Mouse (Mus musculus) midbrain, embryonic 16.5 days (tissue): ENCODE results near the gene Pcca. TPM values are rescaled to one million over a fixed set of nuclear protein-coding genes. Genes with fewer than 3 reads are reported as not detected.

Source experiments
- ATAC-seq: fragments of 200-750 bp; cut with Nextera tagmentation; 2 replicates; pipeline ENCODE4 v1.8.0; 2017; ENCODE audit warnings: moderate TSS enrichment
- H3K27ac ChIP-seq: fragments of 300-500 bp; sonication (generic); 2 replicates; pipeline ENCODE4 v1.5.1; 2014; ENCODE audit warnings: mild to moderate bottlenecking, low read length, mixed read lengths
- H3K27me3 ChIP-seq: fragments of 300-500 bp; sonication (generic); 2 replicates; pipeline ENCODE4 v1.6.1; 2014; ENCODE audit warnings: low read depth, low read length, mixed read lengths; ENCODE audit not compliant: control insufficient read depth, insufficient read depth
- H3K36me3 ChIP-seq: fragments of 300-500 bp; sonication (generic); 2 replicates; pipeline ENCODE4 v1.6.1; 2014; ENCODE audit warnings: mild to moderate bottlenecking, low read length, moderate library complexity, mixed read lengths; ENCODE audit not compliant: control insufficient read depth, insufficient read depth
- H3K4me1 ChIP-seq: fragments of 300-500 bp; sonication (generic); 2 replicates; pipeline ENCODE4 v1.6.1; 2014; ENCODE audit warnings: mild to moderate bottlenecking, low read length, mixed read lengths; ENCODE audit not compliant: control insufficient read depth, insufficient read depth
- H3K4me2 ChIP-seq: fragments of 300-500 bp; sonication (generic); 2 replicates; pipeline ENCODE4 v1.6.1; 2014; ENCODE audit warnings: mild to moderate bottlenecking, low read length, mixed read lengths
- H3K4me3 ChIP-seq: fragments of 300-500 bp; sonication (generic); 2 replicates; pipeline ENCODE4 v1.5.1; 2014; ENCODE audit warnings: low read depth, mild to moderate bottlenecking, low read length, moderate library complexity, mixed read lengths
- H3K9ac ChIP-seq: fragments of 300-500 bp; sonication (generic); 2 replicates; pipeline ENCODE4 v1.6.1; 2014; ENCODE audit warnings: low read depth, low read length, mixed read lengths
- H3K9me3 ChIP-seq: fragments of 300-500 bp; sonication (generic); replicated peaks from 2 replicates; pipeline ENCODE4 v1.6.1; 2014; ENCODE audit warnings: mild to moderate bottlenecking, low read length, mixed read lengths; ENCODE audit not compliant: control insufficient read depth, poor library complexity, severe bottlenecking
- WGBS: fragments of 180-500 bp; shearing (Covaris S2); extraction: QIAGEN DNeasy Blood & Tissue Kit; methylation state at CpG from one replicate; pipeline ENCODE4 v1.1.7; 2014; 5-methylcytosine and 5-hydroxymethylcytosine counted together
- polyA plus RNA-seq: library from polyadenylated mRNA; unstranded; fragments of >200 nt; fragmentation: Nextera tagmentation; extraction: Ambion mirVana; gene quantifications from 2 replicates; pipeline ENCODE4 v1.2.1, GENCODE M21; 2015

The Pcca gene
- polyA plus RNA-seq, 1 experiment from 2014 or later = 25.9 TPM

DNA sequence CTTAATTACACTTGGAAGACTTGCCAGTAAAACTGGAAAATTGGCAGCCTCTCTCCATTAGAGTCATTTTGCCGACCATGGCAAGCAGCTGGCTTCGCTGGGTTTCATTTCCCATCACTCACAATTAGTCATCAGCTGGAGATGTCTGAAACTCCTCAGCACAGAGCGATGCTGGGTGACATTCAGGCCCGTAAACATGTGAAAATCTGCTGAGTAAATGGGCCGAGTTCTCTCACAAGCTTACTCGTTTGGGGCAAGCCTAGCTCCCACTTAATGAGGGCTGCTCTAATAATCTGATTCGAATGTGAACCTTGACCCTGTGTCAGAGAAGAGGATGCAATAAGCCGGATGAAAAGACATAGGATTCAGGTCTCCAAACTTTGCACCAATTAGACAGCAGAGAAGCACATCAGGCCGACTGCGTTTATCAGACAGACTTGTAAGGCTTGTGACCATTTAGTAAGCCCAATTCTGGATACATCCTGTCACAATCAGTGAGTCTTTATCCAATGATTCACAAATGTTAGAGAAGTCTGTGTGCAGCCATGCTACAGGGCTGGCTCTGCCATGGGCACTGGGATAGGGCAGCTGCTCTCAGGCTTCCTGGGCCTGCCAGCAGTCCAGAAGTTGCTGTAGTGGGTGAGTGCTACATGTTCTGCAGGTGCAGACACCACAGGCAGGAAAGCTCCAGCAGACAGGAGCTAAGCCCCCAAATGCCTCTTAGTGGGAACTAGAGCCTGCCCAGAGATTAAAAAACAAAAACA is 349.9 kb downstream of the Pcca start:
- no peak overlapping the region for H3K4me2 ChIP-seq
- peaks cover 16% of the 10 kb centered on the region for H3K4me1 ChIP-seq
- no peaks in the 10 kb centered on the region for H3K9me3 ChIP-seq
- no peak overlapping the region for H3K4me3 ChIP-seq
- peak; percentile 46; the same call in 1 of the 2 replicates for ATAC-seq
- 27% methylated on average over 10 of the region's 10 CpGs for WGBS
- no peak overlapping the region for H3K27ac ChIP-seq
- no peaks in the 10 kb centered on the region for H3K36me3 ChIP-seq
- H3K9ac ChIP-seq = no peak overlapping the region
- H3K27me3 ChIP-seq = no peaks in the 10 kb centered on the region

DNA sequence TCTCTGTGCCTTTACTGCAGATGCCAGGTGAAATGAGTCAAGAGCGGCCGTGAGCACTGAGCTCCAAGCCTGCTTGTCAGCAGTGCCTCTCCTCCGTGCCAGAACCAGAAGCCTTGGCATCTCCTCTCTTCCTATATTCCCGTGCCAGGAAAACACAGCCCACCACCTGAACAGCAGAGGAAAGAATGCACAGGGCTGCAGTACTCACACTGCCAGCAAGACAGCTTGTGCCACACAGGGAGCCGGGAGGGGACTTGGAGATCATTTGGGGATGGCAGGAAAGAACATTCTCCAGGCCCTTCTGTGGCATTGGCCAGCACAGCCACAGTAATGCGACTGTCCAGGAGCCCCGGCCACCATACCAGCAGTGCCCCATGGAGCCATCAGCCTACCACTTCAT is 351.8 kb downstream of the Pcca start:
- H3K4me2 ChIP-seq = no peak overlapping the region
- no peak overlapping the region for H3K9ac ChIP-seq
- peaks cover 16% of the 10 kb centered on the region for H3K4me1 ChIP-seq
- H3K27ac ChIP-seq = no peak overlapping the region
- no peak overlapping the region for H3K4me3 ChIP-seq
- 87% methylated on average over 7 of the region's 7 CpGs for WGBS
- H3K36me3 ChIP-seq = no peaks in the 10 kb centered on the region
- H3K9me3 ChIP-seq = no peaks in the 10 kb centered on the region
- no peaks in the 10 kb centered on the region for H3K27me3 ChIP-seq
- no peak for ATAC-seq

- Histone ChIP-seq H3K4me3 (no peak overlapping the region), H3K4me2 (no peak overlapping the region), H3K4me1 (peaks cover 14% of the 10 kb centered on the region), H3K9ac (no peak overlapping the region), H3K9me3 (no peaks in the 10 kb centered on the region), H3K27ac (no peak overlapping the region), H3K27me3 (no peaks in the 10 kb centered on the region), H3K36me3 (no peaks in the 10 kb centered on the region; the same call in 1 of the 2 replicates)
- 89% methylated on average over 1 of the region's 1 CpGs for WGBS
- no peak for ATAC-seq
These were observed 353.2 kb downstream of the Pcca start for GRCm38 (mm10) chr14:122887278-122887677.

DNA sequence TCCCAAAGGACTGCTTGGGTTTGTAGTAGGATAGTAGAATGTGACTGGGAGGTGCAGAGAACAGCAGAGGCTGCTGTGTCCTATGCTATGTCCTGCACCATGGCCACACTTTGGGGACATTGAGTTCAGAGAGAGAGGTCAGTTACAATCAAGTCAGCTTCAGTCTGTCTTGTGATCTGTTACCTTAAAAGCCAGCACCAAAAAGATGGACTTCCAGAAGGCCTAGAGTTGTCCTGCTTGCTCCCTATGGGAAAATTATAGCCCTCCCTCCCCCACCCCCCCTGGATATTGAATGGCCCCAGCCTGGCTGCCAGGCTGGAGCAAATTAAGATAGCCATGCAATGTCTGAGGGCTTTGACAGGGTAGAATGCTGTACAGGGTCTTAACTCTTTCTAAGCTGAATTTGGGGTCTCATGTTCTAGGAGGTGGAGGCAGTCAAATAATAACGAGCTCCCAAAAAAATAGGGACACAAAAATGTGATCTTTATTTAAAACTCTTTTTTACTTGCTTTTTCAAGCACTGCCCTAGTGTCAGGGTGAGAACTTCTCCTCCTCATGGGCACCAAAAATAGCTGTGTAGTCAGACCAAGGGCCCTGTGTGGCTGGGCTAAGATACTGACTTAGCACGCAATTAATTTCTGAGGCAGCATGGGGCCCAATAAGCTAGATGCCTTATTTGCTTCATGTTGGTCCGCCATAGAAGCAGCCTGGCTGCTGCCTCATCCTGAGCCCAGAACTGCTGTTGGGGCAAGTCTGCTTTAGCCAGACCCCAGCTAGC is 353.8 kb downstream of the Pcca start:
- H3K4me3 ChIP-seq = no peak overlapping the region
- ATAC-seq = no peak
- peaks cover 8% of the 10 kb centered on the region for H3K4me1 ChIP-seq
- H3K36me3 ChIP-seq = no peaks in the 10 kb centered on the region; the same call in 1 of the 2 replicates
- no peak overlapping the region for H3K27ac ChIP-seq
- H3K9ac ChIP-seq = no peak overlapping the region
- WGBS = 88% methylated on average over 3 of the region's 3 CpGs
- H3K9me3 ChIP-seq = no peaks in the 10 kb centered on the region
- H3K4me2 ChIP-seq = no peak overlapping the region
- no peaks in the 10 kb centered on the region for H3K27me3 ChIP-seq

DNA sequence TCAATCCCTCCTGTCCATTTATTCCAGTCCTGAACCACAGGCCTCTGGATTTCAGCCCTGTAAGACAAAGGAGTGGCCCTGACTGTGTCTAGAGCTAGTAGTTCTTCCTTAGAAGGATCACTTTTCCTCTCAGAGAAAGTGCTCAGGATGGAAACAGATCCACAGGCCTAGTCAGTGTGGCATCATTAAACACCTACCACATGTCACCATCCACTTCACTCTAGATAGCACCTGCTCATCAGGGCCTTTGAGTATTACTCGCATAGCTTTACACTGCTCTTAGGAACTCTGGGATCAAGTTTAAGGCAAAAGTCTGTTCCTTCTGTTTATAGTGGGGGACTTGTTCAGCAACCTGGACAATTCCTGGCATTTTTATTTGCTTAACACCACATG is 354.4 kb downstream of the Pcca start:
- H3K4me2 ChIP-seq = no peak overlapping the region
- no peaks in the 10 kb centered on the region; the same call in 1 of the 2 replicates for H3K36me3 ChIP-seq
- no peaks in the 10 kb centered on the region for H3K9me3 ChIP-seq
- no peaks in the 10 kb centered on the region for H3K27me3 ChIP-seq
- no peak overlapping the region for H3K4me3 ChIP-seq
- H3K4me1 ChIP-seq = peaks cover 2% of the 10 kb centered on the region
- no peak overlapping the region for H3K27ac ChIP-seq
- WGBS = 91% methylated on average over 1 of the region's 1 CpGs
- ATAC-seq = no peak
- H3K9ac ChIP-seq = no peak overlapping the region

DNA sequence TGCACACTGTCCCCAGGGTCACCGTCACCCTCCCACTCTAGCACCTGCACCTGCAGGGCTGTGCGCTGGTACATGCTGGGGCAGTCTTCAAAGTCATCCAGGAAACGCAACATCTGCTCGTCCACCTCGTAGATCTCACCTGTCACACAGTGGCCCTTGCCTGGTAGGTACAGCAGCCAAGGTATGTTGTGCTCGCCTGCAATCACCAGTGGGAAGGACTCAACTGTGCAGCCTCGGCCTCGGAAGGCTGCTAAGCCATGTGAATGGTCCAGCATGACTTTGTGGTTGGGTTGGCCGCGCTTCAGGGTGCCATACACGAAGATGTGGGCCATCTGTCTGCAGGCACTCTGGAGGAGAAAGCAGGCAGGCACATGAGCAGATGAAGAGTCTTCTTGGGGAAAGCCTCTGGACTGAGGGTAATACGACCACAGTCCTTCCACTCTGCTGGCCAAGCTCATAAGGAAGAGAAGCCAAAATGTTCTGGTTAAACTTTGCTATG is 357.4 kb downstream of the Pcca start:
- H3K9ac ChIP-seq = no peak overlapping the region
- H3K27me3 ChIP-seq = no peaks in the 10 kb centered on the region
- H3K4me3 ChIP-seq = no peak overlapping the region
- no peak overlapping the region for H3K4me2 ChIP-seq
- H3K27ac ChIP-seq = no peak overlapping the region
- H3K9me3 ChIP-seq = no peaks in the 10 kb centered on the region
- H3K36me3 ChIP-seq = no peaks in the 10 kb centered on the region; the same call in 1 of the 2 replicates
- ATAC-seq = no peak
- H3K4me1 ChIP-seq = no peaks in the 10 kb centered on the region
- WGBS = 96% methylated on average over 12 of the region's 12 CpGs

GRCm38 (mm10) chr14:122896106-122896505 is 362.0 kb downstream of the Pcca start:
- H3K4me1 ChIP-seq = no peaks in the 10 kb centered on the region
- ATAC-seq = no peak
- H3K27ac ChIP-seq = no peak overlapping the region
- no peaks in the 10 kb centered on the region for H3K9me3 ChIP-seq
- no peak overlapping the region for H3K9ac ChIP-seq
- H3K36me3 ChIP-seq = no peaks in the 10 kb centered on the region; the same call in 1 of the 2 replicates
- no peak overlapping the region for H3K4me2 ChIP-seq
- no peak overlapping the region for H3K4me3 ChIP-seq
- 100% methylated on average over 1 of the region's 1 CpGs for WGBS
- H3K27me3 ChIP-seq = no peaks in the 10 kb centered on the region

DNA sequence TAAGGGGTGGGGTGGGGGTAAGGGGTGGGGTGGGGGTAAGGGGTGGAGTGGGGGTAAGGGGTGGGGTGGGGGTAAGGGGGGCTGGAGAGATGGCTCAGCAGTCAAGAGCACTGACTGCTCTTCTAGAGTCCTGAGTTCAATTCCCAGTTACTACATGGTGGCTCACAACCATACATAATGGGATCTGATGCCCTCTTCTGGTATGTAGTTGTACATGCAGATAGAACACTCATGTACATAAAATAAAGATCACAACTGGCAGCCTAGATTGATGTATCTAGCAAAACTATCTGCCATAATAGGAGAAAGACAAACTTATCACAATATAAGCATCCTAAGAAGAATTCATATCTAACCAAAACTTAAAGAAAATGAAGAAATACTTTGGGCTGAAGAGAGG is 364.4 kb downstream of the Pcca start:
- no peak for ATAC-seq
- no peaks in the 10 kb centered on the region for H3K9me3 ChIP-seq
- H3K27me3 ChIP-seq = no peaks in the 10 kb centered on the region
- H3K4me3 ChIP-seq = no peak overlapping the region
- H3K27ac ChIP-seq = no peak overlapping the region
- no peak overlapping the region for H3K4me2 ChIP-seq
- H3K4me1 ChIP-seq = no peaks in the 10 kb centered on the region
- H3K36me3 ChIP-seq = no peaks in the 10 kb centered on the region
- H3K9ac ChIP-seq = no peak overlapping the region

GRCm38 (mm10) chr14:122900679-122901078 is 366.6 kb downstream of the Pcca start:
- Histone ChIP-seq H3K4me2 (no peak overlapping the region), H3K4me3 (no peak overlapping the region), H3K36me3 (peaks cover 3% of the 10 kb centered on the region; the same call in 1 of the 2 replicates), H3K27me3 (no peaks in the 10 kb centered on the region), H3K4me1 (no peaks in the 10 kb centered on the region), H3K9me3 (no peaks in the 10 kb centered on the region), H3K9ac (no peak overlapping the region), H3K27ac (no peak overlapping the region)
- no peak for ATAC-seq
